Mouse (Mus musculus) ES-Bruce4 (cell line): ENCODE measurements around the gene Clca4b.
"Not testable (repeated sequence)": the region's sequence is repeated elsewhere in the genome, so short reads cannot be mapped to it uniquely, and the experiment has no call there.

Experiments used
- CTCF ChIP-seq: IDR thresholded peaks from one replicate; pipeline ENCODE4 v1.8.1; 2011; ENCODE audit warnings: low read depth, low read length
- EP300 ChIP-seq: IDR thresholded peaks from 2 replicates; pipeline ENCODE4 v1.6.1; 2011; ENCODE audit warnings: low read depth, low read length; ENCODE audit not compliant: insufficient read depth
- POLR2A ChIP-seq: IDR thresholded peaks from one replicate; pipeline ENCODE4 v1.8.1; 2011; ENCODE audit warnings: low read length; ENCODE audit not compliant: insufficient read depth

GRCm38 (mm10) chr3:144872012-144872411 lies 60.3 kb downstream of the Clca4b start:
- TF ChIP-seq CTCF, POLR2A, EP300: not testable (repeated sequence)
